Mouse (Mus musculus): ENCODE measurements around the gene Gm17455. TPM values are rescaled to one million over a fixed set of nuclear protein-coding genes. Genes with fewer than 3 reads are reported as not detected.

Gene Gm17455
- polyA plus RNA-seq, 1 experiment: not detected

DNA sequence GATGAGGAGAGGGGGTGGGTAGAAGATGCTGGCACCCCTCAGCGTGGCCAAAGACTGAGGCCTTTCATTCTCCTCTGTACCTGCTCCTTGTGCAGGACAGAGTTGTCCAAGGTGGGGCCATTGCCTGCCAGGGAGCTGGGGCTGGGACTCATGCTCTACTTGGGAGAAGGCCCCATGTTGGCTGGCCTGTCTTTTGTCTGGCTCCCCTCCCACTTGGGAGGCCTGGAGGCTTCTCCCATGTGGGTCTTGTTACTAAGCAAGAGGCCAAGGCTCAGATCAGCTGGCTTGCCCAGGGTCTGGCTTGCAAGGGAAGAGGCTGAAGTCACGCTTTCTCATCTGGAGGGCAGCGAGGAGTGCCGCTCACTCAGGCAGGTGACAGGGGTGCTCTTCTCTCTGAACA lies 42.1 kb upstream of the Gm17455 start:
- H3K36me3 ChIP-seq (ENCODE audit: control insufficient read depth): peaks cover 52% of the 10 kb centered on the region
- no peaks in the 10 kb centered on the region for H3K27me3 ChIP-seq (ENCODE audit: control insufficient read depth)
- TF ChIP-seq GATA1 (IDR thresholded peaks at IDR 0.05; ENCODE audit: low read length) (no peak), TAL1 (IDR thresholded peaks at IDR 0.05; ENCODE audit: low read length) (no peak)
- H3K4me3 ChIP-seq (replicated peaks): no peak overlapping the region
- no peaks in the 10 kb centered on the region for H3K9me3 ChIP-seq (ENCODE audit: control insufficient read depth, low read length)
- peaks cover under 1% of the 10 kb centered on the region for H3K4me1 ChIP-seq (ENCODE audit: control insufficient read depth)

DNA sequence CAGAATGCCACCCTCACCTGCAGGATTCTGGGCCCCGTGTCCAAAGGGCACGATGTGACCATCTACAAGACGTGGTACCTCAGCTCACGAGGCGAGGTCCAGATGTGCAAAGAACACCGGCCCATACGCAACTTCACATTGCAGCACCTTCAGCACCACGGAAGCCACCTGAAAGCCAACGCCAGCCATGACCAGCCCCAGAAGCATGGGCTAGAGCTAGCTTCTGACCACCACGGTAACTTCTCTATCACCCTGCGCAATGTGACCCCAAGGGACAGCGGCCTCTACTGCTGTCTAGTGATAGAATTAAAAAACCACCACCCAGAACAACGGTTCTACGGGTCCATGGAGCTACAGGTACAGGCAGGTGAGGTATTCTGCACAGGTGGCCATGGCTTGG lies 41.6 kb upstream of the Gm17455 start:
- Histone ChIP-seq H3K36me3 (ENCODE audit: control insufficient read depth) (peaks cover 52% of the 10 kb centered on the region), H3K4me3 (replicated peaks) (no peak overlapping the region), H3K27me3 (ENCODE audit: control insufficient read depth) (no peaks in the 10 kb centered on the region), H3K4me1 (ENCODE audit: control insufficient read depth) (no peaks in the 10 kb centered on the region; the same call in none of the 2 replicates), H3K9me3 (ENCODE audit: control insufficient read depth, low read length) (no peaks in the 10 kb centered on the region)
- TF ChIP-seq TAL1 (IDR thresholded peaks at IDR 0.05; ENCODE audit: low read length) (no peak), GATA1 (IDR thresholded peaks at IDR 0.05; ENCODE audit: low read length) (no peak)

DNA sequence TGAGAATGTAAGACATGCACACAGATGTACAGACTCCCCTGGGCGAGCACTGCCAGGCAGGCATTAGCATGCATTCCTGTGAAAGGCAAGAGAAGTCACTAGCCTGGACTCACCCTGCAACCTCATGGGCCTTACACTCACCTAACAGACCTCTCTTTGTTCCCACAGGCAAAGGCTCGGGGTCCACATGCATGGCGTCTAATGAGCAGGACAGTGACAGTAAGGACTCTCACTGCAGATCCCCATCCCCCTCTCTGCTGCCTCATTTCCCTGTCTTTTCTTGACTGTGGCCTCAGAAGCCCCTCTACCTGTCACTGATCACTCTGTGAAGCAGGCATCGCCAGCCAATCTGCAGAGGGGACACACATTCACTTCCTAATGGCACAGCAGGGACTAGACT lies 40.8 kb upstream of the Gm17455 start:
- no peaks in the 10 kb centered on the region for H3K9me3 ChIP-seq (ENCODE audit: control insufficient read depth, low read length)
- peaks cover 51% of the 10 kb centered on the region for H3K36me3 ChIP-seq (ENCODE audit: control insufficient read depth)
- no peaks in the 10 kb centered on the region for H3K27me3 ChIP-seq (ENCODE audit: control insufficient read depth)
- TF ChIP-seq GATA1 (IDR thresholded peaks at IDR 0.05; ENCODE audit: low read length) (no peak), TAL1 (IDR thresholded peaks at IDR 0.05; ENCODE audit: low read length) (no peak)
- no peaks in the 10 kb centered on the region; the same call in none of the 2 replicates for H3K4me1 ChIP-seq (ENCODE audit: control insufficient read depth)
- H3K4me3 ChIP-seq (replicated peaks): no peak overlapping the region

DNA sequence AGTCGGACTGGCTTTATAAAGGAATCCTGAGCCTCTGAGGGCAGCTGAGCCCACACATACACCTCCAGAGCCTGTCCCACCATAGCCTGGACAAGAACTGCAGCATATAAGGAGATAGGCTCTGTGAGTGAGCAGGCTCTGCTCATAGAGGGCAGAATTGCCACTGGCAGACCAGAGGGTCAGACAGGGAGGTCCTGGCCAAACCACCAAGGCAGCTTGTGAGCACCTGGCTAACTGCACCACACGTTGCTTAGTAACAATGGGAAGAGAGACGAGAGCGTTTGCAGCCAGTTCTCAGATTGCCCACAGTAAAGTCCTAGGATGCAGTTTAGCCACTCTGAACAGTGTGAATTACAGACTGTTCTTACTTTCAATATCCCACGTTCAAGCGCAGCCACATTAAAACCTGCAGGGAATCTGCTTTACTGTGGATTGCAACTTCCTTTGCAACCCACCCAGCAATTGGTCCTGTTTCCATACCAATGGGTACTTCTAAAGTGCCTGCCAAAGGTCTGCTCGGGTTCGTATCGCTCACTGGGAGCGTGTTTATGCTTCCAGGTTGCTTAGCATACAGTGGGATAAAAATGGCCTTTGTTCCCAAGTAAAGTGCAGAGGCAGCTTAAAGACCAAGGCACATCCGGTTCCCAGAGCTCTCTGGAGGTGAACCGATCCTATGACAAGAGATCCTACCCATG lies 37.8 kb upstream of the Gm17455 start:
- peaks cover 52% of the 10 kb centered on the region for H3K36me3 ChIP-seq (ENCODE audit: control insufficient read depth)

DNA sequence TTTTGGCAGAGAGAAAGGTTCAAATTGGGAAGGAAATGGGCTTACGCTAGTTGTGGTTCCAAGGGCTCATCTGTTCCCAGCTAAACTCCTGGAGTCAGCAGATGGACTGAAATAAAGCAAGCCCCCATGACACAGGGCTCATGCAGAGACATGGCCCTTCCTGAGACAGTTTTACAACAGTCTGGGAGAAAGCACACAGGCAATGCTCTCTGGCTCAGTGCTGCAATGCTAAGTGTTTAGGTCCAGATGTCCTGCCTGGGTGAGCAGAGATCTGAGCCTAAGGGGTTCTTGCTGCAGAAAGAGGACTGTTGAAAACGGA lies 37.3 kb upstream of the Gm17455 start:
- Histone ChIP-seq H3K27me3 (ENCODE audit: control insufficient read depth) (no peaks in the 10 kb centered on the region), H3K36me3 (ENCODE audit: control insufficient read depth) (peaks cover 52% of the 10 kb centered on the region), H3K9me3 (ENCODE audit: control insufficient read depth, low read length) (no peaks in the 10 kb centered on the region), H3K4me1 (ENCODE audit: control insufficient read depth) (no peaks in the 10 kb centered on the region), H3K4me3 (replicated peaks) (no peak overlapping the region)
- no peak for TF ChIP-seq GATA1 (IDR thresholded peaks at IDR 0.05; ENCODE audit: low read length)
- no peak for TF ChIP-seq TAL1 (IDR thresholded peaks at IDR 0.05; ENCODE audit: low read length)

More for the DNA sequence above, 37.8 kb upstream of the Gm17455 start:
- TF ChIP-seq TAL1 (IDR thresholded peaks at IDR 0.05; ENCODE audit: low read length): no peak
- H3K9me3 ChIP-seq (ENCODE audit: control insufficient read depth, low read length): no peaks in the 10 kb centered on the region
- H3K4me3 ChIP-seq (replicated peaks): no peak overlapping the region
- H3K4me1 ChIP-seq (ENCODE audit: control insufficient read depth): no peaks in the 10 kb centered on the region
- no peaks in the 10 kb centered on the region for H3K27me3 ChIP-seq (ENCODE audit: control insufficient read depth)

DNA sequence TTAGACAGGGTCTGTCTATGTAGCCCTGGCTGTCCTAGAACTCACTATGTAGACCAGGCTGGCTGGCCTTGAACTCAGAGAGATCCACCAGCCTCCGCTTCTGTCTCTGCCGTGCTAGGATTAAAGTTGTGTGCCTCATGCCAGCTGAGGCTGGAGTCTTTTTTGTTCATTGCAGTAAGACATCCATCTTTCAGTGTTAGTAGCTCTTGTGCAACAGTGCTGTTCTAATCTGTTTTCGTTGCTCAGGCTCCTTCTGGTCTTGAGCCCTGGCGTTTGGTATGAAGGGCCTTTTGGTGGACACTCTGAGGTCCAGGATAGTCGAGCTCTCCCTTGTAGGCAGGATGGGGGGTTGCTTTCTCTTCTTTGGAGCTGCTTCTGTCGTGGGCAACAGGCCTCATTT lies 36.1 kb upstream of the Gm17455 start:
- Histone ChIP-seq H3K4me1 (ENCODE audit: control insufficient read depth) (no peaks in the 10 kb centered on the region), H3K27me3 (ENCODE audit: control insufficient read depth) (no peaks in the 10 kb centered on the region), H3K36me3 (ENCODE audit: control insufficient read depth) (peaks cover 51% of the 10 kb centered on the region), H3K9me3 (ENCODE audit: control insufficient read depth, low read length) (no peaks in the 10 kb centered on the region), H3K4me3 (replicated peaks) (no peak overlapping the region)
- no peak for TF ChIP-seq TAL1 (IDR thresholded peaks at IDR 0.05; ENCODE audit: low read length)
- TF ChIP-seq GATA1 (IDR thresholded peaks at IDR 0.05; ENCODE audit: low read length): no peak

DNA sequence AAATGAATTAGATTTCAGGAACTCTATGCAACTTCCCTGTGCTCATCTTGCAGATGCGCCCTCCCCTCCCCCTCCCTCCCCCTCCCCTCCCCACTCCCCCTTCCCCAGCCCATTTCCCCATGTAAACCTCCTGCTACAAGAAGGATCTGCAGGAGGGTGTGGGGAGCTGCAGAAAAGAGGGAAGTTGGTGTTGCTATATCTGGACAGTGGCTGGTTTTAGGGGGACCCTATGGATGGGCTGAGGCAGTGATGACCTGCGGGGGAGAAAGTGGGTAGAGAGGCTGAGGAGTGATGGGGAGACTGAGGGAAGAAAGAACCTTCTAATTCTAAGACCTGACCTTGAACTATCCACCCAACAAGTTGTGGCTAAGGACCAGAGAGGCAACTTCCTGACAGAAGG lies 32.4 kb upstream of the Gm17455 start:
- H3K4me3 ChIP-seq (replicated peaks): no peak overlapping the region
- 0 out of 2 replicates have a peak, but pooled peaks cover 2% of the 10 kb centered on the region for H3K4me1 ChIP-seq (ENCODE audit: control insufficient read depth)
- TF ChIP-seq TAL1 (IDR thresholded peaks at IDR 0.05; ENCODE audit: low read length) (no peak), GATA1 (IDR thresholded peaks at IDR 0.05; ENCODE audit: low read length) (no peak)
- H3K27me3 ChIP-seq (ENCODE audit: control insufficient read depth): no peaks in the 10 kb centered on the region
- peaks cover 36% of the 10 kb centered on the region for H3K36me3 ChIP-seq (ENCODE audit: control insufficient read depth)
- no peaks in the 10 kb centered on the region for H3K9me3 ChIP-seq (ENCODE audit: control insufficient read depth, low read length)

DNA sequence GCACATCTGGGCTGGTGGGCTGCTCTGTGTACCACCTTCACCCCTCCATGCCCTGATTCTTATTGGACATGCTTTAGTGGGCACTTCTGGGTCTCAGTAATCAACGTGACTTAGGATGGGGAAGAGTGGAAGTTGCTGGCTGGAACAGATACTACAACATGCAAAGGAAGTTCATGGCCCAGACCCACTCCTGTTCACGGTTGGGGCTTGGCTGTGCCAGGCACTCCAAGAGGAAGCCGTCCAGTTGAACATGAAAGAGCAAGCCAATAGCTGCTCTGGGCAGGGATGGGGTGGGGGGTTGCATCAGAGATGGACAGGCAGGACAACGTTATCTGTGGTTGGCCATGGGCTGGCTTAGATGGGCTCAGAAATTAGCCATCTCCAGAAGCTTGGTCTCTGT lies 31.6 kb upstream of the Gm17455 start:
- Histone ChIP-seq H3K36me3 (ENCODE audit: control insufficient read depth) (peaks cover 36% of the 10 kb centered on the region), H3K27me3 (ENCODE audit: control insufficient read depth) (no peaks in the 10 kb centered on the region), H3K4me1 (ENCODE audit: control insufficient read depth) (0 out of 2 replicates have a peak, but pooled peaks cover 2% of the 10 kb centered on the region), H3K9me3 (ENCODE audit: control insufficient read depth, low read length) (no peaks in the 10 kb centered on the region), H3K4me3 (replicated peaks) (no peak overlapping the region)
- TF ChIP-seq TAL1 (IDR thresholded peaks at IDR 0.05; ENCODE audit: low read length) (no peak), GATA1 (IDR thresholded peaks at IDR 0.05; ENCODE audit: low read length) (no peak)

DNA sequence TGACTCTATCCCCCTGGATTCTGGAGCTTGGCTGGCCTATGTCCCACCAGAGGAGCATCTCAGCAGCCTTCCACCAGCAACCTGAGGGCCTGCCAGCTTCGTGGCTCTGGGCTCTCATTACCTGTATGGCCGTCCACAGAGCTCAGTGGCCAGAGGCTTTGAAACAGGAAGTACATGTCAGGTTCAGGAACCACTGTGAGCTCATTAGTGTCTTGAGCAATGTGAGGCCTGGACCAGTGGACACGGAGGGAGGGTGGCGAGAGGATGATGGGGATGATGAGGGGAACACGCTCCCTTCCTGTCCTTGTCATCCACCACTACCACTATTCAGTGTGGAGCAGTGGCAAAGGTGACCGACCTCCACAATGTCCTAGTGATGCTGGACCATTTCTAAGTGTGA lies 30.1 kb upstream of the Gm17455 start:
- Histone ChIP-seq H3K4me3 (replicated peaks) (no peak overlapping the region), H3K36me3 (ENCODE audit: control insufficient read depth) (peaks cover 27% of the 10 kb centered on the region), H3K27me3 (ENCODE audit: control insufficient read depth) (no peaks in the 10 kb centered on the region), H3K9me3 (ENCODE audit: control insufficient read depth, low read length) (no peaks in the 10 kb centered on the region), H3K4me1 (ENCODE audit: control insufficient read depth) (0 out of 2 replicates have a peak, but pooled peaks cover 2% of the 10 kb centered on the region)
- no peak for TF ChIP-seq GATA1 (IDR thresholded peaks at IDR 0.05; ENCODE audit: low read length)
- TF ChIP-seq TAL1 (IDR thresholded peaks at IDR 0.05; ENCODE audit: low read length): no peak

DNA sequence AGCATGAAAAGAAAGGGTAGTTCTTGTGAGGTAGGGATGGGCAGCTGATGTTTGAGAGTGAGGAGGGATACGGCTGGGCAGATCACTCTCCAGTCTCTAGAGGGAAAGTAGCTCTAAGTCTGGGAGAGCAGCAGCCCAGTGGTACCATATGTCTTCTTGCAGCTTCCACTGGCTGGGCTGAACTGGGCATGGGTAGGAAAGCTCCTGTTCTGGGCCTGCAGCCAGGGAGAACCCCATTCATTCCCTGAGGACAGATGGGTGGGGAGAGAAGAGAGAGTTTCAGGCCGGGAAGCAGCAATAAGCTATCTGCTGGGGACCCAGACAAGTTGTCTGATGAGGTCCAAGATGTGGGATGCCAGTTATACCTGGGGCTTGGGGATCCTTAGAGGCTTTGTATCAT lies 29.4 kb upstream of the Gm17455 start:
- TF ChIP-seq GATA1 (IDR thresholded peaks at IDR 0.05; ENCODE audit: low read length): no peak
- TF ChIP-seq TAL1 (IDR thresholded peaks at IDR 0.05; ENCODE audit: low read length): no peak
- Histone ChIP-seq H3K4me3 (replicated peaks) (no peak overlapping the region), H3K27me3 (ENCODE audit: control insufficient read depth) (no peaks in the 10 kb centered on the region), H3K4me1 (ENCODE audit: control insufficient read depth) (0 out of 2 replicates have a peak, but pooled peaks cover 2% of the 10 kb centered on the region), H3K36me3 (ENCODE audit: control insufficient read depth) (peaks cover 24% of the 10 kb centered on the region), H3K9me3 (ENCODE audit: control insufficient read depth, low read length) (no peaks in the 10 kb centered on the region)
